Mouse (Mus musculus) erythroblast, adult 5-6 weeks (primary cell): Measurements from ENCODE around the gene Rnf123. TPM values are rescaled to one million over a fixed set of nuclear protein-coding genes. Genes with fewer than 3 reads are reported as not detected.

Experiments used
- ATAC-seq: replicated peaks from 2 replicates; pipeline ENCODE4 v1.8.0; 2016; ENCODE audit warnings: moderate number of reproducible peaks, mild to moderate bottlenecking, moderate TSS enrichment, inconsistent platforms; ENCODE audit not compliant: poor library complexity, low FRiP score, severe bottlenecking
- total RNA-seq, 2 experiments: library from RNA; stranded (forward) in 1 of 2; stranded (reverse) in 1 of 2; fragments of 150-400 nt in 1 of 2; fragments of 200-764, 138-1000 nt in 1 of 2; gene quantifications; 2 replicates each; pipeline versions ENCODE4 v1.2.3 to v1.2.4; 2015 to 2017; ENCODE audit warnings: low replicate concordance in 2 of 2

The Rnf123 gene
- total RNA-seq, 2 experiments from 2014 or later = 626 to 734 TPM

DNA sequence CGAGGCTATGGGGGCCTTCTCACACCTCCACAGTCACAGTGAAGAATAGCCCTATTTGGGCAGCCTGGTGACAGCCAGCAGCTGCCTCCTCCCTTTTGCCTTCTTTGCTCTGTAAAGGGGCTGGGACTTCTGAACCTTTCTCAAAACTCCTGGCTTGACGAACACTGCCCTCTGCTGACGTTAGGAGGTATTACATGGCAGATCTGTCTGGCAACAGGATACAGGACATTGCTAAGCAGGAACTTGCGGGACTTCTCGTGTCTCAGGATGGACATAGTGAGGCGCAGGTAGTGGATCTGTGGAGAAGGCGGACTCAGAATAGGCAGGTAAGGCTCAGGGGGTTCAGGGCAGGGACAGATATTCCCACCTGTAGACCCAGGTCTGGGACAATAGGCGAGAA lies 15.2 kb downstream of the Rnf123 start:
- ATAC-seq = peak; percentile 63

- ATAC-seq = no peak
These were observed 15.9 kb downstream of the Rnf123 start for GRCm38 (mm10) chr9:108067199-108067598.

DNA sequence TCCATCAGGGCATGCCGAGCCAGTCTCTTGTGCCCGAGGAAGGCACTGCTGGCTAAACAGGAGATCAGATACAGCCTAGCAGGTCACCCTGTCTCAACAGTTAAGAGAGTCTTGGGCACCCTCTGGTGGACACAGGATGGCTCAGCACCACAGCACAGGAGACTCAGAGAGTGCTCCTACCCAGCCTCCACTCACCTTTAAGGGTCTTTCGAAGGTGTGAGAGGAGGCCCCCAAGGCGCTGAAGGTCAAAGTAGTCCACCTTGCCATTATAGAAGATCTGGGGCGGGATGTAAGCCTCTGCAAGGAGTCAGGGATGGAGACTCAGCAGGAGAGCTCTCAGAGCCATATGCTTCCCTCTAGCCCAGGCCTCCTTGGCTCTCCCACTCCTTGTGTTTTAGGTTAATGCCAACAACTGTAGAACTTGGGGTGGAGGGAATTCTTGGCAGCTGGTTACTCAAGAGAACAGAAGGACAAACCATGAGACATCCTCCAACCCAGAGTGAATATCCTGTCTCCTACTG lies 17.6 kb downstream of the Rnf123 start:
- peak; percentile 65 for ATAC-seq

- no peak for ATAC-seq
These were observed 19.8 kb downstream of the Rnf123 start for GRCm38 (mm10) chr9:108063361-108063760.

DNA sequence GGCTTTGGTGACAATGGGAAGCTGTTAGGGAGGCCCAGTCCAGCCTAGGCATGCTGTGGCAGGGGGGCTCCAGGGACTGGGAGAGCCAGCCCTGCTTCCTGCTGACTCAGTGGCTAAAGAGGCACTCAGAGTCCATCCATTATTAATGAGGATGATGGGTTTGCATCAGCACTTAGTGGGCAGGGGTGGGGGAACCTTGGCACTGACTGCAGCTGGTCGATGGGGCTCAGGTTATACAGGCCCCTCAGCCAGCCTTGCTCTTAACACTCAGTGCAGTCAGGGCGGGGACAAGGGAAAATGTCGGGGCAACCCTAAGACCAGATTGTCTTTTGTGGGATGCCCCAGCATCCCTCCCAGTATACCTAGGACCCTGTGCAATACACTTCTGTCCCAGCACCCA lies 21.0 kb downstream of the Rnf123 start:
- no peak for ATAC-seq

GRCm38 (mm10) chr9:108058291-108058690 lies 24.9 kb downstream of the Rnf123 start:
- ATAC-seq = no peak

DNA sequence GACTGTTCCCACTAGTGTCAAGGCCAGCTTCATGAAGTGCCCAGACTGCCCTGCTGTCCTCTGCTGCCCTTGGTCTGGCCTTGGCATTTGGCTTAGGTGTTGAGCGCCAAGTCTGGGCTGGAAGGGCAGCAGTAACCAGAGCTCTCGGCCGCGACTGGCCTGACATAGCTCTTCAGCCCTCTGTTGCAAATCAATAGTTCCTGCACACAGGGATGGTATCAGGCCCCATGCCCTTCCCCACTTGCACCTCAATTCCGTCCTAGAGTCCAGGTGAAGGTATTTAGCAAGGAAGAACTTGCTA lies 25.9 kb downstream of the Rnf123 start:
- no peak for ATAC-seq

DNA sequence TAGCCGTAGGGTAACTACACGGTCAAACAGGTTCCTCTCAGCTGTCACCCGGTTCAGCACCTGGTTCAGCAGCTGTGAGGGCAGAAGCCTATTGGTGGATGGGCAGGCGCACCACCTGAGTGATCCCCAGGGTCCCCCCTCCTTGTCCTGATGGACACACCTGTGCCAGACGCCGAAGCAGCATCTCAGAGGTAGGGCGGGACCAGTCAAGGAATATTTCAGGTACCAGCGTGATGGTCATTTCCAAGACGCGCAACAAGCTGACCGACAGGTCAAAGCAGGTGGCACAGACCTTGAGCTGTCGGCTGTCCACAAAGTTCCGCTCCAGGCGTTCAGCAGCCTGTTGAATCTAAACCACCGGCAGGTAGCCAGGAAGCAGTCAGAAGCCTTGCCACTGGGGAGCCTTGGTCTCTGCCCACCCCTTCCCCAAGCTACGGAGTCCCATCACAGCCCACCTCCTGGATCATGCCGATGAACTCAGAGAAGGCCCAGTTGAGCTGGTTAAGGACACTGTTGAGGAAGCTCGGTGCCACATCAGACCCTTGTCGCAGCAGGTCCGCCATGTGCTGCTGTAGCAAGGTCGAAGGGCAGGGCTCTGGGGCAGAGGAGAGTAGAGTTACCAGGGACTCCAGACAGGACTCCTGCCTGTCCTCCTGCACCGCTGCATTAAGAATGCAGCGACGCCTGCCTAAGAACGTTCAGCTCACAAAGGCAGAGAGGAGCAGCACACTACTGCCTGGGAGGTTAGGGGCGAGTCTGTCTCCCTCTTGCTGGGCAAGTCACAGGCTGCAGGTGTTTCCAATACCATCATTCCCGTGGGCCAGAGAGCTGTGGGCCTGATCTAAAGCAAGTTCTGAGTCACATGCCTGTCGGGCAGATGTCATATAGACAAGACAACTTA lies 26.5 kb downstream of the Rnf123 start:
- ATAC-seq = no peak

DNA sequence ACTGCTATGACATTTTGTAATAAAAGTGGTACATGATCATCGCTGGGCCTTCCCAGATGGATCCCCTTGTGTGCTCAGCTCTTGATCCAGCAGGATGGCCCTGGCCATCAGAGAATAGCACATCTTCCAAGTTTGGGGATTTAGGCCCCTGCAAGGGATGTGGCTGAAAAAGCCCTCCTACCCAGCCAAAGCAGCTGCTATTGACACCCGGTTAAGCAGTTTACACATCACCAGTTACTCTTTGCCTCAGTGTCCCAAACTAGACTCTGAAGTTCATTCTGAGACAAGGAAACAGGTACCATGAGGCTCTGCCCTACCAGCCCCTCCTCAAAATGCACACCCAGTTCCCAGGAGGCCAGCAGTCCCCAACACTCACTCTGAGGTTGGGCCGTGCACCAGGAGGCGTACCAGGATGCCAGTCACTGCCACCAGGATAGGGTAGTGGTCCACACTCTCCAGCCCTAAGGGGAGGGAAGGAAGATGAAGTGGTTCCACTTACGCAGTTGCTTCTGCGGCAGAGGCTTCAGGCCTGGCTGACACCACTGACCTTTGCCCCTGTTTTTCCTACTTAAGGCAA lies 27.4 kb downstream of the Rnf123 start:
- ATAC-seq = no peak

GRCm38 (mm10) chr9:108055061-108055460 lies 28.1 kb downstream of the Rnf123 start:
- no peak for ATAC-seq

DNA sequence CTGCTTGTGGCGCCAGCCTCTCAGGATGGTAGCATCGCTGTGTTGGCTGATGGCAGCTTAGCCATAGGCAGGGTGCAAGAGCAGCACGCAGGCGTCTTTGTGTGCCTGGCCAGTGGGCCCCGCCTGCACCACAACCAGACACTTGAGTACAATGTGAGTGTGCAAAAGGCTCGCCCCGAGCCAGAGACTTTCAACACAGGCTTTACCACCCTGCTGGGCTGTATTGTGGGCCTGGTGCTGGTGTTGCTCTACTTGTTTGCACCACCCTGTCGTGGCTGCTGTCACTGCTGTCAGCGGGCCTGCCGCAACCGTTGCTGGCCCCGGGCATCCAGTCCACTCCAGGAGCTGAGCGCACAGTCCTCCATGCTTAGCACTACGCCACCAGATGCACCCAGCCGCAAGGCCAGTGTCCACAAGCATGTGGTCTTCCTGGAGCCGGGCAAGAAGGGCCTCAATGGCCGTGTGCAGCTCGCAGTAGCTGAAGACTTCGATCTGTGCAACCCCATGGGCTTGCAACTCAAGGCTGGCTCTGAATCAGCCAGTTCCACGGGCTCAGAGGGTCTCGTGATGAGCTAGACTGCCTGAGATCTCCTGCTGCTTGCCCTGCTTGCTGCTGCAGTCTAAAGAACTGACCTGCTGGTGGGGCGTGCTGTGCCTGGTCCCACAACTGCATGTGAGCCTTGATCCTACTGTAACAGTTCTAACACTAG lies 28.7 kb downstream of the Rnf123 start:
- no peak for ATAC-seq

DNA sequence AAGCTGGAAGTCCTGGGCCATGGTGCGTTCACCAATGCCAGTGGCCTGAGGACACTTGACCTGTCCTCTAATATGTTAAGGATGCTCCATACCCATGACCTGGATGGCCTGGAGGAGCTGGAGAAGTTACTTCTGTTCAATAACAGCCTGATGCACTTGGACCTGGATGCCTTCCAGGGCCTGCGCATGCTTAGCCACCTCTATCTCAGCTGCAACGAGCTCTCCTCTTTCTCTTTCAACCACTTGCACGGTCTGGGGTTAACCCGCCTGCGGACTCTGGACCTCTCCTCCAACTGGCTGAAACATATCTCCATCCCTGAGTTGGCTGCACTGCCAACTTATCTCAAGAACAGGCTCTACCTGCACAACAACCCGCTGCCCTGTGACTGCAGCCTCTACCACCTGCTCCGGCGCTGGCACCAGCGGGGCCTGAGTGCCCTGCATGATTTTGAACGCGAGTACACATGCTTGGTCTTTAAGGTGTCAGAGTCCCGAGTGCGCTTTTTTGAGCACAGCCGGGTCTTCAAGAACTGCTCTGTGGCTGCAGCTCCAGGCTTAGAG lies 29.4 kb downstream of the Rnf123 start:
- no peak for ATAC-seq

DNA sequence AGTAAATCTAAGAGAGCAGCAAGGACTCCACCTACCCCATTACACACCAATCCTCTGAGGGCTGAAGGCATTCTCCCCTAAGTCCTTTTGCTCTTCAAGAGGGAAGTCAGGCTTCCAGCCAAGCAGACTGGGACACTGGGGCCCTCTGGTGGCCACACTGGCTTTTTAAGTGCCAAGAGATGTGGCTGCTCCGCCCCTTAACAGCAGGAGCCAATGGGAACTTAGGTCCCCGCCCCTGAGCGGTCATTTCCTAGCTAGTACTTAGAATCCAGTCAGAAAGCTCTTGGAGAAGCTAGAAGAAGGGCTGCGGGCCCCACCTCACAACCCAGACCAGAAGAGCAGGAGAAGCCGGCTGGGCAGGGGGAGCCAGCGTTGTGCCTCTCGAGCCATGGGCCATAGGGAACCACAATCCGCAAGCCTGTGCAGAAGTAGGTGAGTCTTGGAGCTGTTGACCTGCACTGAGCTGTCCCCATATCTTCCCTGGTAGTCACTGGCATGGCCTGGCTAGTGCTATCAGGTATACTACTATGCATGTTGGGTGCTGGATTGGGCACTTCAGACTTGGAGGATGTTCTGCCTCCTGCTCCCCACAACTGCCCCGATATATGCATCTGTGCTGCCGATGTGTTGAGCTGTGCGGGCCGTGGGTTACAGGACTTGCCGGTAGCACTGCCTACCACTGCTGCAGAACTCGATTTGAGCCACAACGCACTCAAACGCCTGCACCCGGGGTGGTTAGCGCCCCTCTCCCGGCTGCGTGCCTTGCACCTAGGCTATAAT lies 30.1 kb downstream of the Rnf123 start, which contains the start of gene Amigo3:
Amigo3 (plus strand) TSS at position 275 of the 780 bp plus-strand sequence.
- peak; percentile 62 for ATAC-seq

GRCm38 (mm10) chr9:108052411-108052810 lies 30.7 kb downstream of the Rnf123 start:
- no peak for ATAC-seq

GRCm38 (mm10) chr9:108051931-108052220 lies 31.3 kb downstream of the Rnf123 start:
- ATAC-seq = no peak

- ATAC-seq = no peak
These were observed 31.8 kb downstream of the Rnf123 start for GRCm38 (mm10) chr9:108051184-108051930.

GRCm38 (mm10) chr9:108049561-108050251 lies 33.4 kb downstream of the Rnf123 start:
- no peak; the same call in 1 of the 2 replicates for ATAC-seq

- peak; percentile 73 for ATAC-seq
These were observed 34.1 kb downstream of the Rnf123 start, which contains the start of gene Gmppb for GRCm38 (mm10) chr9:108049016-108049455. TSS of gene Gmppb (plus strand) at chr9:108049242.
